In the genomic region with DNA sequence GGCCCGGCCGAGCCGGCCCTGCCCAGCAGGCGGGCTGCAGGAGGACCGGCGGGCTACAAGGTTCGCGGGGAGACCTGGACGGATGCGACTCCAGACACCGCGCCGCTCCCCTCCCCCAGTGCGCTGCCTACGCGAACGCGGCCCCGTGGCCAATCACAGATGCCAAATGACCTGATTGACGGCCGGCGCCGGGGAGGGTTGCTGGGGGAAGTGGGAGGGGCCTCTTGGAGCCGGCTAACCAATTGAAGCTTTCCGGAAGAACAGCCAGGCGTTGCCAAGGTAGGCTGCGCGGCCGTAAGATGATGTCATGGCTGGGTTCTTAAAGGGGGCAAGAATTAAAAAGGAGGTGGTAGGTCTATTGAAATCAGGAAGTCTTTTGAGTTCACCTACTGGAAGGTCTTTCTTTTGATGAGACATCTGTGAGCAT, we compare ENCODE assay signal across 8 mouse cellular contexts. TPM values are rescaled to one million over a fixed set of nuclear protein-coding genes. Genes with fewer than 3 reads are reported as not detected.
DNase-seq lines count a peak whose midpoint lies in the region; ATAC-seq lines count a peak whose summit lies in the region.

TSS of gene 4933424G06Rik (plus strand) at position 296 of the 427 bp plus-strand sequence.

- peaks cover 23% of the 10 kb centered on the region for H3K4me1 ChIP-seq in heart, embryonic 10.5 days
- peaks cover 26% of the 10 kb centered on the region for H3K4me1 ChIP-seq in kidney, embryonic 15.5 days

- peak; percentile 100 for ATAC-seq in erythroblast, adult 5-6 weeks (replicated peaks; ENCODE audit: low FRiP score, poor library complexity, severe bottlenecking)
- ATAC-seq in kidney, embryonic 15.5 days (replicated peaks; ENCODE audit: low FRiP score): peak; percentile 96
- peak; percentile 97 for ATAC-seq in monocyte, adult 5-6 weeks (replicated peaks; ENCODE audit: insufficient number of reproducible peaks, low FRiP score, low TSS enrichment, poor library complexity, severe bottlenecking)

- peak within 1 kb of the TSS; percentile 98 for H3K4me3 ChIP-seq in heart, embryonic 10.5 days
- H3K4me3 ChIP-seq in kidney, embryonic 15.5 days (replicated peaks): peak within 1 kb of the TSS; percentile 97

- H3K9me3 ChIP-seq in heart, embryonic 10.5 days: no peaks in the 10 kb centered on the region
- H3K9me3 ChIP-seq in kidney, embryonic 15.5 days (replicated peaks): no peaks in the 10 kb centered on the region

- H3K27ac ChIP-seq in heart, embryonic 10.5 days: peak within 1 kb of the TSS; percentile 93
- H3K27ac ChIP-seq in kidney, embryonic 15.5 days: peak within 1 kb of the TSS; percentile 93

- peak within 1 kb of the TSS; percentile 69 for H3K4me2 ChIP-seq in kidney, embryonic 15.5 days

- peak within 1 kb of the TSS; percentile 90 for H3K9ac ChIP-seq in kidney, embryonic 15.5 days

- no peaks in the 10 kb centered on the region for H3K27me3 ChIP-seq in heart, embryonic 10.5 days (ENCODE audit: insufficient read depth, poor library complexity, severe bottlenecking)
- H3K27me3 ChIP-seq in kidney, embryonic 15.5 days: no peaks in the 10 kb centered on the region

- H3K36me3 ChIP-seq in heart, embryonic 10.5 days: peaks cover 27% of the 10 kb centered on the region
- H3K36me3 ChIP-seq in kidney, embryonic 15.5 days: peaks cover 30% of the 10 kb centered on the region

- under 1% methylated on average over 29 of the region's 29 CpGs for WGBS in heart, embryonic 10.5 days
- WGBS in kidney, embryonic 15.5 days: under 1% methylated on average over 29 of the region's 29 CpGs

- peak; percentile 97 to 98 for DNase-seq in B cell, adult 2 months
- DNase-seq in brain, adult 2 months (ENCODE audit: low read depth, low spot score): peak; percentile 99
- peak; percentile 100 for DNase-seq in heart, embryonic 10.5 days (ENCODE audit: low spot score)
- peak; percentile 98 for DNase-seq in liver
- DNase-seq in spleen, postnatal 4 days (ENCODE audit: low spot score in 2 of 2): peak; percentile 97 to 99

RNA-seq across cellular contexts. Expression of gene 4933424G06Rik, which starts in this region (rescaled TPM):
- not detected in 2 replicates for total RNA-seq in erythroblast, adult 5-6 weeks (2015; ENCODE audit: low replicate concordance)
- not detected in 2 replicates for total RNA-seq in erythroblast, adult 5-6 weeks (2017; ENCODE audit: low replicate concordance)
- polyA plus RNA-seq in heart, embryonic 10.5 days (2016; fragmentation: Nextera tagmentation; extraction: Ambion mirVana): not detected in 2 replicates
- not detected in 2 replicates for polyA plus RNA-seq in kidney, embryonic 15.5 days (2015; fragmentation: Nextera tagmentation; extraction: Ambion mirVana)
- total RNA-seq in monocyte, adult 5-6 weeks (2017): not detected in 3 replicates

Comparison
In these comparisons a context has a peak if more than half of its experiments do, and no peak if none do; other contexts are left out.
1. Peak in every context shown above with its lines: DNase-seq, ATAC-seq, H3K4me3 ChIP-seq and H3K27ac ChIP-seq.
2. Peak in ATAC-seq in erythroblast, adult 5-6 weeks; RNA of the gene not detected or under 1 TPM.
3. Peak in DNase-seq, H3K4me3 ChIP-seq and H3K27ac ChIP-seq in heart, embryonic 10.5 days; RNA of the gene not detected or under 1 TPM.
4. Peak in ATAC-seq, H3K4me3 ChIP-seq, H3K27ac ChIP-seq, H3K9ac ChIP-seq and H3K4me2 ChIP-seq in kidney, embryonic 15.5 days; RNA of the gene not detected or under 1 TPM.
5. Peak in ATAC-seq in monocyte, adult 5-6 weeks; RNA of the gene not detected or under 1 TPM.